Mouse (Mus musculus) ES-Bruce4 (cell line): ENCODE results near the gene Cmip.

Experiments
- CTCF ChIP-seq: IDR thresholded peaks from one replicate; pipeline ENCODE4 v1.8.1; 2011; ENCODE audit warnings: low read depth, low read length
- POLR2A ChIP-seq: IDR thresholded peaks from one replicate; pipeline ENCODE4 v1.8.1; 2011; ENCODE audit warnings: low read length; ENCODE audit not compliant: insufficient read depth

DNA sequence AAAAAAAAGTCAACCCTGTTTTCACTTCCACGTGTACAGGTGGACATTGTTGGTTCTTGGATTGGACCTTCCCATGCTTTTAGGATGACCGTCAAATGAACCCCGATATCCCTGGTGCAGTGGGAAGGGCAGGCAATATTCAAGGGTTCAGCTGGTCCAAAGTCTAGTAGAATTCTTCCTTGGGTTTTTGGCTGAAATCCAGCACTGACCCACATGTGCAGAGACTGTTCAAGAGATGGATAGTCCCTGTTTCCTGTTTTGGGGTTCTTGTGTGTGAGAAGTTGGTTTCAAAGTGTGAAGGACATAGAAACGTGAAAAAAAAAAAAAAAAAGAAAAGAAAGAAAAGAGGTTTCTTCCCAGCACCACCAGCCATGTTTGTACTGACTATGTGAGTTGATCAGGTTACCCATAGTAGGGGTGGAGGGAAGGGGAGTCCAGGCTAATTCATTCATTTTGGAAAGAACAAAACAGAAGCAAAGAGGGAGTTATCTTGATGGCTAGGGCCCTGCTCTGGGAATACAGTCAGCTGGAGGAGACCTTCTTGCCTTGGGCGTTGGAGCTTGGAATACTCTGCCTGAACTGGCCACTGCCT is 243.5 kb downstream of the Cmip start:
- TF ChIP-seq CTCF = no peak
- no peak for TF ChIP-seq POLR2A
